Mouse (Mus musculus) embryo, embryonic 10.5 days (tissue): ENCODE data around the gene Wnk1.
"Not testable (repeated sequence)": the region's sequence is repeated elsewhere in the genome, so short reads cannot be mapped to it uniquely, and the experiment has no call there.

Experiments used
- DNase-seq: peaks from one replicate; pipeline ENCODE4 v3.0.0-alpha.2; 2015; ENCODE audit warnings: low spot score

Gene Wnk1

GRCm38 (mm10) chr6:120038366-120039255, at the start of gene Wnk1:
Gene Wnk1 (minus strand): TSS chr6:120038672.
- peak; percentile 99 for DNase-seq

DNA sequence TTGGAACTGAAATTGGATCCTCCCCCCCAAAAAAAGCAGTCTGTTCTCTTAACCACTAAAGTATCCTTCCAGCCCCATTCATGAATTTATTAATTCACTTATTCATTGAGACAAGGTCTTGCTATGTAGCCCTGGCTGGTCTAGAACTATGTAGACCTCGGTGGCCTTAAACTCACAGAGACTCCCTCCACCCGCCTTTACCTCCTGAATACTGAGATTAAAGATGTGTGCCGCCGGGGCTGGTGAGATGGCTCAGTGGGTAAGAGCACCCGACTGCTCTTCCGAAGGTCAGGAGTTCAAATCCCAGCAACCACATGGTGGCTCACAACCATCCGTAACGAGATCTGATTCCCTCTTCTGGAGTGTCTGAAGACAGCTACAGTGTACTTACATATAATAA, 48.6 kb upstream of the Wnk1 start:
- not testable (repeated sequence) for DNase-seq

DNA sequence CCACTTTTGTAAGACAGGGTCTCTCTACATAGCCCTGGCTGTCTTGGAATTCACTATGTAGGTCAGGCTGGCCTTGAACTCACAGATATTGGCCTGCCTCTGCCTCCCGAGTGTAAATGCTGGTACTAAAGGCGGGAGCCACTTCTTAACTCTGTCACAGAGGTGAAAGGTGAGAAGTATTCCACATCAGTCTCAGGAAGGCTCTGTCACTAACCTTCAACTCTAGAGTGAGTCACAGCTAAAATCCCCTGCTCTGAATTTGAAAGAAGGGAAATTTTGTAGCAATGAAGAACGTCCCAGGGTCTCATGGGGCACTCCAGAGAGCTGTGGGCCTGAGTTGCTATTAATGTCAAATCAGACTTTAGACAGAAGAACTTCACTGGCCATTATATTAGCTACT, 47.4 kb upstream of the Wnk1 start:
- no peak for DNase-seq

GRCm38 (mm10) chr6:120084983-120085382, 46.5 kb upstream of the Wnk1 start:
- DNase-seq: no peak

DNA sequence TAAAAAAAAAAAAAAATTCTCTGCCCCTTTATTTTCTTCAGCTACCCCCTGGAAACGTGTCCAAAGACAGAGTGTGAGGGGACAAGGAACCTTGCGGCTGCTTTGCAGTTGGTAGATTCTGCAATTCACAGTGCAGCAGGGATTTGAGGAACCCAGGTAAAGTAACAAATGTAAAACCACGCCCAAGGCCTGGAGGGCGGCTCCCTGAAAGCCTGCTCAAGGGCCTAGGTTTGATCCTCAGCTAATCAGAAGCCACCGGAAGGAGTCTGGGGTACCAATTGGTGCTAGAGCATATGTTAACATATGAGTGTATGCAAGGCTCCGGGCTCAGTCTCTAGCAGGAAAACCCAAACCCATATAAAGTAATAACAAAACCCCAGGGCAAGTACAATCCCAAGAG, 45.0 kb upstream of the Wnk1 start:
- no peak for DNase-seq

DNA sequence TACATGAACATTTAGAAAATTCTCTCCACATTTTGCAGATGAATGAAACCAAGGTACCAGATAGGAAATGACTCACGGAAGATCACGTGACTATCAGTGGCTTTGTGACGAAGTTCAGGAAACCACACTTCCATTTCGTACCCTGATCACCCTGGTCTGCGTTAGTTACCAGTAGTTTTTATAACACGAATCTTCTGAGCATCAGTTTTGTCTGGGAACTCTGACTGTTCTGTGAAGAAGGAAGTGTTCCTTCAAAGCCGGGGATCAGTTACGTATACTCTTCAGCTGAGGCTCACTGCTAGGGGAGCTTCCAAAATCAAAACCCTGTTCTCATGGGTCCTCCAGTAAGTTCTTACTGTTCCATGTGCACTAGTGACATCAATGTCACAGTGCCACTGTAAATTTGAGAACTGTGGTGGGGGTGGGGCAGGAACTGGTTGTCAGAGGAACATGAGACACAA, 44.5 kb upstream of the Wnk1 start:
- no peak for DNase-seq

- DNase-seq: no peak
Observed at GRCm38 (mm10) chr6:120082251-120082950, 43.9 kb upstream of the Wnk1 start.

DNA sequence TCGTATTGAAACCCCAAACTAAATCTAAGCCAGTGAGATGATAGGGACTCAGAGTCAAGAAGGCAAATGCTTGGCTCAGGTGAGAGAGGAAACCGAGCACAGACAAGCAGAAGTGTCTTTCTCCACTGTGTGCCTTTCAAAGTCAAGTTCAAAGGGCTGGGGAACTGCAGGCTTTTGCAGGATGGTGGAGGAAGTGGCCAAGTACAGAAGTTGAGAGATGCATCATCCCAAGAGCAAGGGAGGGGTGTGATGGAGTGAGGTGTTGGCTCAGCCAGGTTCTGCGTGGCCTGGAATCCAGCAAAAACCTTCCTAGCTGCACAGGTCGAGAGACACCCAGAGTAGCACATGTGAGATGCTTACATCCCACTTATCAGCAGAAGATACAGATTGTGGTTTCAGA, 43.0 kb upstream of the Wnk1 start:
- no peak for DNase-seq

GRCm38 (mm10) chr6:120079547-120079946, 41.1 kb upstream of the Wnk1 start:
- DNase-seq: no peak

DNA sequence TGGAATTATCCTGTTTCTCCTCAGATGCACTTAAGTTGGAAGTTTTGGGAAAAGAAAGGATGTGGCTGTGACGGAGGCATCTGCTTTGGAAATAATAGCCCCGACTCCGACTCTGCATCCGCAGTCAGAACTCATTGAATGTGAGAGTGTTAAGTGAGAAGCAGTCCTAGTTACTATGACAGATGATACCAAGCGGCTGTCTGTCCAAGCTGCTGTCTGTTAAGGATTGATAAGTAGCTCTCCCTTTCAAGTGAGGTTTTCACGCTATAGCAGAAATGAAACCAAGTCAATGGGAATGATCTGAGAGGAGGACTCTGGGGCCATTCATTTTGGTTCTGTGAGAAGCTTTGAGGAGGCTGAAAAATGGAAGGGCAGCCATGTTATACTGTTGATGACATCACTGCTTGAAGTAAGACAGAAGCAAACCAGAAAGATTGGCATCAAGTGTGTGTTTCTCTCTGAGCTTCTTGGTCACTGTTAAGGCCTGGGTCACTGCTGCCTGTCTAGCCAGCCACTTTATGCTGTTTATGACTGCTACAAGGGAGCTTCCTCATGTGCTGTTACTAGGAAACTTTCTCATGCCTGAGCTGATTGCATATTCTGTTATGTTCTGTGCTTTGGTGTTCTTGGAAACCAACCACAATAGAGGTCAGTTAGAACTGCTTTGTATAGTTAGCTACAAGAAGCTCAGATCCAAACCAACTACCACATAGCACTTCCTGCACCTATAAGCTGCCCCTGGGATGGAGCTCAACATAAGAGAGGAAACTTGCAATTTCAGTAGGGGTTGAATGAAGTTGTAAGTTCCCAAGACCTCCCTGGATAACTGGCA, 38.4 kb upstream of the Wnk1 start:
- DNase-seq: no peak

DNA sequence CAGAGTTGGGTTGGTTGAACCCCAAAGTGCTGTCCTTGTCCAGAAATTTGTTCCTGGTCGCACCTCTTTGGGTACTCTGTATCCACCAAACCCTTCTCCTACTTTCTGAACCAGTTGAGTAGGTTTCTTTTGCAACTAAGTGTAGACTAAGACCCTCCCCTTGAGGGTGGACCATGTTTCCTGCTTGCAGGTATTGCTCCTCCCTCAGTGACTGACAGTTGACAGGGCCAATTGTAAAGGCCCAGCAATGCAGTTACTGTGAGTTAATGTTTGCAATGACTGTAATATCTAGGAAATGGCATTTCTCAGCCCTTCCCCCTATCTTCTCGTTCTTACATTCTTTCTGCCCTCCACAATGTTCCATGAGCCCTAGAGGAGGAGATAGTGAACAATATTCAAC, 34.2 kb upstream of the Wnk1 start:
- no peak for DNase-seq

DNA sequence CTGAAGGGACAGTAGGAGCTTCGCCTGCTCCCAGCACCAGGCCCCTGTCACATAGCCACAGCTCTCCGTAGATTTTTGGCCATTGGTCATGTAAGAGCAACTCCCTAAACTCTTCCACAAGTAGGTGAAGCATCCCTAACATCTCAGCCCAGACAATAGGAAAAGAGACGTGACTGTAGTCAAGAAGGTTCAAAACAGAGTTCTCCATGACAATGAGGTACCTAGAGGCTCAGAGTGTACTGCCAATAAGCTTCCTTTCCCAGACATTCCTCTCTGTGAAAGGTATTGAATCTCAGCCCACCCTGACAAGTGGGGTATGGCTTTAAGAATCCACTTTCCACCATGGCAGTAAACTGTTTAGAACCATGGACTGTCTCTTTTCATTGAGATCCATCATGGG, 31.1 kb upstream of the Wnk1 start:
- no peak for DNase-seq

DNA sequence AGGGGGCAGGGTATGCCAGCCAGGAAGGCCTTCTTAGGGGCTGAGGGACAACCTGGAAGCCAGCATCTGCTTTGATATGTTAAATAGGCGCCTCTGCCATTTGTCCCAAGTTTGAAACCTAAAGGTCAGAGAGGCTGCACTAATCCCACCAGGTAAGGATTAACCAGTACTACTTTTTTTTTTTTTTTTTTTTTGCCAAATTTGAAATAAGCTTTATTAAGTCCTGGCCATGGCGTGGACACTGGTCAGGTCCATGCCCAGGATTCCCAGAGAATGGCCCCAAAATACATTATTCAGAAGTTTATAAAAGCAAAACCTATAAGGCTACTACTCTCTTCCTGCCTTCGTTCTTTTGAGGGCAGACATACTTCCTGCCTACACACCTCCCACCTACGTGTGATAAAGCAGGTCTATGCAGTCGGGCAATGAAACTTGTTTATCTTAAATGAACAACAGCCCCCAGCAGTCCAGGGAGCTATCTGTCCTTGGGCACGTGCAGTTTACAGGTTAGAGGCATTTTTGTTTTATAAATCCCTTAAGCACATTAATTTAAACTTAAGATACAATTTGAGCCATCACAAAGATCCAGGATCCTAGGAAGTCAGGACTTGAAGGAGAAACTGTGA, 27.2 kb upstream of the Wnk1 start:
- DNase-seq: no peak

DNA sequence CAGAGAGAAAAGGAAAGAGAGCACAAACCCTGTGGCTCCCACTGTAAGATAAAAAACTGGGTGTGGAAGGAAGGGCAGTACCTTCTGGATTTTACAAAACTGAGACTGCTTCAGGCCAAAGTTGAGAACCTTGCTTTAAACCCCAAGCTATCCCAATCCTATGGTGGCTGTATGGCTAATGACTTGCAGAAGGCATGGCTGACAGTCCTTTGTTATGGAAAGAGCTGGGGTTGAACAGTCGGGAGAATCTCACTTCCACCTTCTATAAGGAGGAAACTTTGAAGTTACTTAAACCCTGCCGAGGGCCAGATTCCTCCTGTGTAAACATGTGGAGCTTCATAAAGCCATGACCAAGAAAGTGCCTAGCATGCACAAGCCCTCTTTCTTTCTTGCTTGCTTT, 26.2 kb upstream of the Wnk1 start:
- no peak for DNase-seq

- DNase-seq: no peak
Observed at GRCm38 (mm10) chr6:120062934-120063333, 24.5 kb upstream of the Wnk1 start.

GRCm38 (mm10) chr6:120055666-120056540, 17.4 kb upstream of the Wnk1 start:
- no peak for DNase-seq

DNA sequence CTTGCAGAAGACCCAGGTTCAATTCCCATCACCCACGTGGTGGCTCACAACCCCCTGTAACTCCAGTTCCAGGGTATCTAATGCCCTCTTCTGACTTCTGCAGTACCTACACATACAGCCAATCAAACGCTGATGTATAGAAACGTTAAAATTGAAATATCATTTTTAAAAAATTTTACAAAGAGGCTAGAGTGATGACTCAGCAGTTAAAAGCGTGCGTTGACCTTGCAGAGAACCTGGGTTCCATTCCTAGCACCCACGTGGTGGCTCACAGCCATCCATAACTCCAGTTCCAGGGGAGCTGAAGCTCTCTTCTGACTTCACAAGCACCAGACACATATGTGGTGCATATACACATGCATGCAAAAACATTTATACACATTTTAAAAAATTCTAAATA, 15.9 kb upstream of the Wnk1 start:
- DNase-seq: no peak

DNA sequence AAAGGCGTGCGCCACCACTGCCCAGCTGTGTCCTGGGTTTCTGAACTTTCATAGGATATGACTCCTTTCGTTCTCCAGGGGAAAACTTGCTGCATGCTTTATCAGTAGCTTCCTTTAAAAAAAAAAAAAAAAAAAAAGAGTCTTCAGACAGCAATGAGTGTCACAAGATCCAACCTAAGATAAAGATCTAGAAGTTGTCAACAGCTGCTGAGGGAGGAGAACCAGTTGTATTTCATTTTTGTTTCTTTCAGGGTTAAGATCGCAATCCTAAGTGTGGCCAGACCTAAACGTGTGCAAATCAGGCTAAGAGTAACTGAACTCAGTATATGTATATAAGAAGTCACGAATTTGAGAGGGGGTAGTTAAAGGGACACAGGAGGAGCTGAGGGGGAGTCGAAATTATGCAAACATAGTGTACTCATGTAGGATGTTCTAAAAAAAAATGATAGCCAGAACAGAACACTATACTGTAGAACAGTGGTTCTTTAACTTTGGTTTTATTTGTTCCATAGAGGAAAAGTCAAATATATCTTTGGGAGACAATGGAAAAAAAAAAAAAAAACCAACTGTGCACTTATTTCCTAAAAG, 9.3 kb upstream of the Wnk1 start:
- DNase-seq: no peak

DNA sequence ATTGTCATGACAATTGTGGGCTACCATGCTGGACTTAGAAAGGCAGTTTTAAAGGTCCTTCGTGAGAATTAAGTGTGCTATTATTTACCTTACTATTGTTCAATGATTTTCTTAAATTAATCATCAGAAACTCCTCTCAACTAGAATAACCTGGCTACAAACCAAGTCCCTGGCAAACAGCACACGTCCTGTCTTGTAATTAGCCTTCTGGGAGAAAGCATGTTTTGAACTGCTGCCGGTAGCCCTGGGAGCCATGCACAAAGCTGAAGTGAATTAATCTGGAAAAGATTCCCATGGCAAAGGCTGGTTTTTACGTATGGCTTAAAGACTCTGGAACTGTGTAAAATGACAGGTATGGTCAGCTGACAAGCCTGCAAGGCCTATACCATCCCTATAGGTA, 6.9 kb upstream of the Wnk1 start:
- DNase-seq: no peak

DNA sequence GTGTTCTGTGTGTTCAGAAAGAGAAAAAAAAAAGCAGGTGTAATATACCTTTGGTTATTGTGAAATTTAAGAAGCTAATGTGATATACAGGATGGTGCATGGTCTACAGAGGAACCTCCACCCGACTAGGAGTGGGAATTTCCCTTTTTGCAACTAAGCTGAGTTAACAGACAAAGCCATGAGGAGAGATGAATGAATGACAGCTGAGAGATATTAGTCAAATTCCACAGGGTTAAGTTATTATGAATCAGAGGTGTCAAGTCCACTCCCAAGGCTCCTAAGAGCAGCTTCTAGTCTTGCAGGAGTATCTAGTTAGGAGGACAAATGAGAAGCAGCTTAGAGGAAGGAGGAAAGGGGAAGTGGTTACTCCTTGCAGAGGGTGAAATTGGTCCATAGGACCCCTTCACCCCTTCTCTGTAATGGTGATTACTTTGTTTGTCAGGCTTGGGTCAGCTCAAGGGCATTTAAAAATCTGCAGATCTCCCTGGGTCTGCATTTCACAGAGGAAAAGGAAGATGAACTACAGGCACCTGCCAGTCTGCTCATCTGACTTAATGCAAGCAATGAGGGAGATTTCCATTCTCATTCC, 4.3 kb upstream of the Wnk1 start:
- no peak for DNase-seq
